Mouse (Mus musculus) left cerebral cortex, adult 2 months (tissue): ENCODE measurements at regions not wholly inside any gene's neighbourhood (a gene's known extent, or its start where the extent isn't known, plus 50 kb on each side); places are given as distances from the start of the nearest gene placed in this dataset.

Experiments
- DNase-seq, 2 experiments: peaks; one replicate each; pipeline ENCODE4 v3.0.0; 2021 to 2022; ENCODE audit warnings: low spot score in 2 of 2, mixed read lengths in 1 of 2; ENCODE audit errors: extremely low spot score in 1 of 2
- H3K27ac ChIP-seq: fragments of 200-600 bp; 2 replicates; pipeline ENCODE4 v1.8.1; 2022
- H3K4me3 ChIP-seq: fragments of 200-600 bp; 2 replicates; pipeline ENCODE4 v1.8.1; 2022
- CTCF ChIP-seq: fragments of 200-600 bp; IDR thresholded peaks from 2 replicates; pipeline ENCODE4 v1.8.1; 2022; ENCODE audit warnings: antibody characterized with exemption, mild to moderate bottlenecking, moderate library complexity
- intact Hi-C: fragments of 180-260 bp; cut with DNase I; formaldehyde crosslinking; loops from one replicate; pipeline ENCODE4 v1.15.1; 2025

DNA sequence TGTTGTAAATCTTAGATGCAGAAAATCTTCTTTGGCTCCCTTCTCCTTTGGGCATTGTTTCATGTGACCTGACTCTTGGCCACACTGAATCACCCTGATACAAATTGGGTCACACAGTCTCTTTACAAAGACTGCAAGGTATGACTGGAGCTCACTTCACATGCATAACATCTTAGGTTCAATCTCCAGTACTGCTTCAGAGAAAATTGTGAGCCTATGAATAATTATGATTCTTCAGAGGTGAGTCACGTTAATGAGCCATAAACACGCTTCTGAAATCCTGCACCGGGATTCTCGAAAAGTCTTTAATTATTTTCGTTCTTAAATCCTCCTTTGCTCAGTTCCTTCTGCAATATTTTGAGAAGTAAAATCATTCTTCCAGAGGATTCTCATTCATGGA, 307.7 kb downstream of the Lmo7 start:
- DNase-seq: no peak
- Histone ChIP-seq H3K4me3 (no peak overlapping the region), H3K27ac (no peak overlapping the region)
- intact Hi-C loops: no loop called here
- TF ChIP-seq CTCF: no peak

DNA sequence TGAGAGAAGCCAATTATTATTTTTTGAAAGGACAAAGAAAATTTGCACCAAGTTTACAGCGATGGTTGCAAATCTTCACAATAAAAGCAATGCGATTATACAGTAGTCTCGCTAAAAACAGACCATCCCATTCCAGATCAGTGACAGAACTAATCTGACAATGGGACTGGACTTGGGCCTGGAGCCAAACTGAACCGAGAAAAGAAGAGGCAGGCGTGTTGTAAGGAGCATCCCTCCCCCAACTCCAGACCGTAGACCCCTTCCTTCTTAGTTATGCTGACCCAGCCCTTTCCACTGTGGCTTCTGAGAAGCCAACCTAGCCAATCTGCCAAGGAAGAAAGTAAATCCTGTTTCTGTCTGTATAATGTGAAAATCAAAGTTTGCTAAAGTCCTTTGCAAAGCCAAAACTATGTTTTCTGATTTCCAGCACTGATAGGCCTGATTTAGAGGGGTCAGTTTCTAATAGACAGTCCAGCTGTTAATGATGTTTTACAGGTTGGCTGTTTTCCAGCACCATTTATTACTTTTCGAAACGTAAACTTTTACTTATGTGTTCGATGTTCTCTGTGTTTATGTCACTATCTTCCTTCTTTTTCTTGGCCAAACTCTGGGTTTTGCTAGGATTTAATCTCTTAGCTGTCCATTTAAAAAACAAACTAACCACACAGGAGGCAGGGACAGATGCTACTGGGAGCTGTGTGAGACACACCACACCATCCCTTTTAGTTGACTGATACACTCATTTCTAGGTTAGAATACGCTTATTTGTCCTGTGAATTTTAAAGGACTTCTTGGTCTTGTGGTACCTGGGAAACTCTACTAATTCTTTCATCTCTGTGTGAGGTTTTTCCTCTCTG, 301.5 kb downstream of the Lmo7 start:
- intact Hi-C loops: no loop called here
- Histone ChIP-seq H3K4me3 (no peak overlapping the region), H3K27ac (no peak overlapping the region)
- no peak for DNase-seq
- TF ChIP-seq CTCF: no peak

DNA sequence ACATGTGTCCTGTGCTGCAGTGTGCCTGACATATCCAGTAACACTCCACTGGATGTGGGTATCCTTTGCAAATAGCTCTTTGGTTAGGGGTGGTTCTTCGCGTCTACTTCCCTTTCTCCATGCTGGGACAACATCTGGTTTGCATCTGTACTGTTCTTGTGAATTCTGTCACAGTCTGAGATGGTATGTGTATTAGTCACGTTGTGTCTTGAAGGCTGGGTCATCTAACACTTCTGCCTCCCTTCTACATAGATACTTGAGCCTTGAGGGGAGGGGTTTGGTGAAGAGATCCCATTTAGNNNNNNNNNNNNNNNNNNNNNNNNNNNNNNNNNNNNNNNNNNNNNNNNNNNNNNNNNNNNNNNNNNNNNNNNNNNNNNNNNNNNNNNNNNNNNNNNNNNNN, 294.9 kb downstream of the Lmo7 start:
- Histone ChIP-seq H3K27ac (no peak overlapping the region), H3K4me3 (no peak overlapping the region)
- no peak for DNase-seq
- intact Hi-C loops: no loop called here
- no peak for TF ChIP-seq CTCF

DNA sequence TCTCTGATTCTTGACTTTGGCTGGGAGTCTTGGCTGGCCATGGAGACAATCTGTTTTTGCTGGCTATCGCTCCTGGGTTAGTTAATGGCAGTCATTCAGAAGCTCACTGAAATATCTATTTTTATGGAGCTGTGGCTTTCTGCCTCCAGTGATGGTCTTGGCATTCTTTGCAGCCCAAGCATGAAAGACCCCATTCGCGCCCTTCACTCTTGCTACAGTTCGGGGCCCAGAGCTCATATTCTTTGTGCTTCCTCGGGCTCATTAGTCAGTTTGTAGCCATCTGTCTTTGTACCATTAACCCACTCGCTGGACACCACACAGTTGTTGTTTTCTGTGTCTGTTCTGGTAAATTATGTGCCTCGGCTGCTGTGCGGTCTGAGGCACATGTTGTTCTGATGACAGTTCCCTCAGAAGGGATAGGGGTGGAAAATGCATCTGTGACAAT, 290.4 kb downstream of the Lmo7 start:
- Histone ChIP-seq H3K27ac (no peak overlapping the region), H3K4me3 (no peak overlapping the region)
- intact Hi-C loops: no loop called here
- no peak for TF ChIP-seq CTCF
- DNase-seq: no peak

DNA sequence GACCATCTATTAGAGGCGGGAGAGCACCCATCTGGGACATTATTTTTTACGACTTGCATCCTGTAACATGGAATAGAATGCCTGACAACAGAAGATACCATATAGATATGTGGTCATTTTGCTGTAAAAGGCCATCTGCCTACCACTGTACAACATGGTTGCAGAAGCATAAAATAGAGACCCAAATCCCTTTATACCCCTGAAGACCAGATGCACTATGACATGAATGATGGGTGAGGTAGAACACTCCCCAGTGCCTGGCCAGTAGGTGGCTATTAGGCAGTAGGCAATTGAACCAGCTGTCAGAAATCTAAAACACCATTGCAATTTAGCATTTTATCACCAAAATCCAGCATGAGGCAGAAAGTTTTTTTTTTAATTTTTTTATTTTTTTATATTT, 289.6 kb downstream of the Lmo7 start:
- TF ChIP-seq CTCF: no peak
- intact Hi-C loops: no loop called here
- no peak overlapping the region for H3K27ac ChIP-seq

DNA sequence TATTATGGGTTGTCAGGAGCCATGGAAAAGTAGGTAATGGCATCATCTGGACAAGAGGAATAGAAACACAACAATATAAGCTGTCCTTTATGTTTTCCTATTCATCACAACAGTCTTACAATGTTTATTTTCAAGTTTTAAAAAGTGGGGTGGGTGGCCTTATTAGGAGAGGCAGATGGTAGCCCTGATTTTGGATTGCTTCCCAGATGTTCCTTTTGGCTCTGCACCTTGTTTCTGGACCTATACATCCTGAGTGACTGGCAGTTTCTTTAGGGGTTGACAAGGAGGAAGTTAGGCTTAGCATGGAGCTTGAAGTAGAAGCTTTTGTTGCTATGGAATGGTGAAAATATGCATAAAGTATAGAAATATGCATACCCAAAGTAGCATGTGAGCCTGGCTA, 286.8 kb downstream of the Lmo7 start:
- no peak for DNase-seq
- no peak overlapping the region for H3K27ac ChIP-seq
- no peak for TF ChIP-seq CTCF
- no peak overlapping the region for H3K4me3 ChIP-seq
- intact Hi-C loops: no loop called here

More for the DNA sequence above, 289.6 kb downstream of the Lmo7 start:
- no peak for DNase-seq
- no peak overlapping the region for H3K4me3 ChIP-seq

DNA sequence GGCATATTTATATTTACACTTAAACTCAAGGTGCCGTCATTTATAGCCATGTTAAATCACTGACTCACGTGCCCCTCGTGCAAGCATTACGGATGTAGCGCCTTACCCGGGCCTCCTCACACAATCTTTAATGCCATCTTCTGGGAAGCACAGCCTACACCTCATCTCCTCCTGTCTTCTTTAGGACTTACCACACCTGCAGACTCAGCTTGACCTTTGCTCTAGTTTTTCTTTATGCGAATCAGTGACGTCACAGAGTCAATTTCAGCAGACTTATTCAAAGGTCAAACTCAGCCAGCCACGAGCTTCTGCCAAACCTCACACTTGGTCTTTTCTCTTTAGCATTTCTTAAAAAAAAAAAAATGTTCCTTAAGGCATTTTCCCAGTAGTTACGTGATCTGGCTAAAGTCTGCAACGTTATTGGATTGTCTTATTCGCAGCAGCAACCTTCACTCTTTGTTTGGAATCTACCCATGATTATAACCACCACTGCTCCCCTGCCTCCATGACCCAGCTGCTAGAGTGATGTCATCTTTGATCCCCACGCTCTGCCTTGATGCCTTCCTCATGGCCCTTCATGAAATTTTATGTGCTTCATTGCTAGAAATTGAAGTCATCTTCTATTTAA, 285.3 kb downstream of the Lmo7 start:
- intact Hi-C loops: no loop called here
- no peak overlapping the region for H3K27ac ChIP-seq
- no peak overlapping the region for H3K4me3 ChIP-seq
- no peak for TF ChIP-seq CTCF
- no peak for DNase-seq

DNA sequence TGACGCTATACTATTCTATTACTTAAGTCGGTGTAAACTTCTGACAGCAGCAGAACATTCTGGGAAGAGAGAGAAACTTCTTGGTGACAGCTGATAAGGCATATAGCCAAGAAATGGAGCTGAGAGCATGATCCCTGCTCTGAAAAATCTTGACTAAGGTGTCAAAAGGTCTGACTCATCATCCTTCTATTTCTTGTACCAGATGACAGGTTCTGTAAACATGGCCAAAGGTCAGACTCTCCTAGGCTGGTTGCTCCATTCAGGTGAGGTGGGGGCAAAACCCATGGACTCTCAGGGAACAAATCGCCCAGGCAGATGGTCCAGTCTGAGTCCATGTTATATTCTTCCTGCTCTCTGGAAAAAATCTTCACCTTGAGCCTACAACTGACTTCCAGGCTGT, 283.5 kb downstream of the Lmo7 start:
- DNase-seq: no peak
- TF ChIP-seq CTCF: no peak
- no peak overlapping the region for H3K4me3 ChIP-seq
- no peak overlapping the region for H3K27ac ChIP-seq
- intact Hi-C loops: no loop called here

DNA sequence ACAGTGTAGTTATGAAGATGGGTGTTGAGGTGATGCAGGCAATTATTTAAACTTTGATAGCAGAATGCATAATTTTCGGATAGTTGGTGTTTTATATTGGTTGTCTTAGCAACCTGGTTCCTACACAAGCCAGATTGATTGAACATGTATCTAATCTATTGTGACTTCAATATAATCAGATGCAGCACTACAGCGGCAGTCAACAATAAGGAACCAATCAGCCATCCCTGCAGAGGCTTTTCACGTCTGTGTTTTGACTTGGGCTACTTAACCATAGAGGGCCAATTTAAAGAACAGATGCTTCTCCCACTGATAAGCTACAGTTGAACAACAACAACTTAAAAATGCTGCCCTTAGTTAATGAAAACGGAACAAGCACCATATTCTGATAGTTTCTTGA, 267.8 kb downstream of the Lmo7 start:
- intact Hi-C loops: no loop called here
- no peak for DNase-seq
- Histone ChIP-seq H3K4me3 (no peak overlapping the region), H3K27ac (no peak overlapping the region)
- no peak for TF ChIP-seq CTCF

DNA sequence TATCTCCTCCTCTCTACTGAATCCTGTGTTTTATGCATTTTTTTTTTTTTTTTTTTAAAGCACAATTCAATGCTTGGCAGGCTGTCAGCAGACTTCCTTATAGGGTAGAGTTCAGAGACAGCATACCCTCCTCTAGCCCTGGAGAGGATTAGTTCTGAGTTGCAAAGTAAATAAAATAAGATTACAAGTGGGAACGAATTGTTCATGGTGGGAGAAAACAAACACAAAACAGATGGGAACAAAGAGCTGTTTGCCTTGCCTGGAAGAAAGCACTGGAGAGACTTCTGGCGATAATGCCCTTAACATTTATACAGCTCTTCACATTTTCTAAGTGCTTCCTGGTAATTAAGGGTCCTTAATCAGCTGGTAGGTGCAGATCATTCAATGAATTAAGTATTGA, 254.6 kb downstream of the Lmo7 start:
- no peak for DNase-seq
- intact Hi-C loops: no loop called here
- no peak overlapping the region for H3K27ac ChIP-seq
- no peak for TF ChIP-seq CTCF
- no peak overlapping the region for H3K4me3 ChIP-seq
